Mouse (Mus musculus) kidney, adult 2 months (tissue): ENCODE measurements at regions not wholly inside any gene's neighbourhood (a gene's known extent, or its start where the extent isn't known, plus 50 kb on each side); places are given as distances from the start of the nearest gene placed in this dataset.

Source experiments
- DNase-seq: peaks from one replicate; pipeline ENCODE4 v3.0.0; 2021
- H3K27ac ChIP-seq: fragments of 200-500 bp; 2 replicates; pipeline ENCODE4 v1.5.1; 2012; ENCODE audit warnings: low read depth, low read length, control low read depth, inconsistent platforms; ENCODE audit not compliant: insufficient read depth
- H3K27me3 ChIP-seq: fragments of 200-500 bp; replicated peaks from 2 replicates; pipeline ENCODE4 v1.6.1; 2012; ENCODE audit warnings: mild to moderate bottlenecking, moderate library complexity, low read length, inconsistent platforms; ENCODE audit not compliant: control insufficient read depth, insufficient read depth
- H3K36me3 ChIP-seq: fragments of 200-500 bp; 2 replicates; pipeline ENCODE4 v1.6.1; 2012; ENCODE audit warnings: mild to moderate bottlenecking, moderate library complexity, low read length, inconsistent platforms; ENCODE audit not compliant: control insufficient read depth, insufficient read depth
- H3K4me1 ChIP-seq: fragments of 200-500 bp; 2 replicates; pipeline ENCODE4 v1.6.1; 2011; ENCODE audit warnings: low read length; ENCODE audit not compliant: control insufficient read depth, insufficient read depth
- H3K4me3 ChIP-seq: fragments of 200-500 bp; 2 replicates; pipeline ENCODE4 v1.5.1; 2011; ENCODE audit warnings: mild to moderate bottlenecking, low read depth, low read length, control low read depth; ENCODE audit not compliant: insufficient read depth
- CTCF ChIP-seq: fragments of 200-500 bp; conservative IDR thresholded peaks from 2 replicates; pipeline ENCODE4 v1.5.1; 2011; ENCODE audit warnings: low read depth, mild to moderate bottlenecking, control low read depth, low read length, moderate library complexity, mixed read lengths; ENCODE audit not compliant: insufficient read depth, insufficient read length
- POLR2A ChIP-seq: fragments of 200-500 bp; IDR thresholded peaks from one replicate; pipeline ENCODE4 v1.6.1; 2011; ENCODE audit warnings: low read depth, low read length, control low read depth
- WGBS: fragments of 180-500 bp; shearing (Covaris S2); methylation state at CpG from one replicate; pipeline ENCODE4 v1.1.7; 2018; 5-methylcytosine and 5-hydroxymethylcytosine counted together

DNA sequence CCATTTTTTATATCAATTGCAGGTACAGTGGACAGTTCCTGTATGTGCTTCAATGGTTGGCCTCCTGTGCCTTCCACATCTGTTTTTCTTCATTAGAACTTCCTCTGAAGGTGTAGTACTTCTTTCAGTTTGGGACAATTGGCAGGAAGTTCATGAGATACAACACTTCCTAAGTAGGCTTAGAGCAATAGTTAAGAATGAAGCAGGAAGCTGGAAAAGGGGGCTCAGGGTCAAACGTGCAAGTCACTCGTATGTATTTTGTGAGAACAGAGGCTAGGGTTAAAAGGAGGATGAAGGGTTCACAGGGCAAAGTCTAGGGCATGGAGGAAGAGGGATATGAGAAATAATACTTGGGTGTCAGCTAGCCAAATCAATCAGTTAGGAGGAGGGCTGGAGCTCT is 55.7 kb upstream of the Ptprm start:
- Histone ChIP-seq H3K27me3 (no peaks in the 10 kb centered on the region), H3K36me3 (no peaks in the 10 kb centered on the region), H3K4me3 (no peak overlapping the region), H3K4me1 (no peaks in the 10 kb centered on the region), H3K27ac (no peak overlapping the region)
- WGBS = 71% methylated on average over 2 of the region's 2 CpGs
- no peak for DNase-seq
- TF ChIP-seq POLR2A (no peak), CTCF (no peak)

GRCm38 (mm10) chr17:67405934-67406333 is 51.7 kb upstream of the Ptprm start:
- H3K4me1 ChIP-seq = no peaks in the 10 kb centered on the region
- DNase-seq = no peak
- H3K27me3 ChIP-seq = no peaks in the 10 kb centered on the region
- no peak overlapping the region for H3K27ac ChIP-seq
- TF ChIP-seq CTCF (no peak), POLR2A (no peak)
- no peaks in the 10 kb centered on the region for H3K36me3 ChIP-seq
- H3K4me3 ChIP-seq = no peak overlapping the region
- WGBS = 88% methylated on average over 2 of the region's 2 CpGs
